Mouse (Mus musculus) embryonic facial prominence, embryonic 11.5 days (tissue): ENCODE data around the gene Nfasc. TPM values are rescaled to one million over a fixed set of nuclear protein-coding genes. Genes with fewer than 3 reads are reported as not detected.

Experiments
- ATAC-seq: fragments of 200-750 bp; cut with Nextera tagmentation; replicated peaks from 2 replicates; pipeline ENCODE4 v1.8.0; 2017; ENCODE audit warnings: low read depth; ENCODE audit not compliant: insufficient number of reproducible peaks, low FRiP score, low TSS enrichment
- DNase-seq: peaks from one replicate; pipeline ENCODE4 v3.0.0-alpha.2; 2015; ENCODE audit warnings: low spot score
- H3K27ac ChIP-seq: fragments of 300-500 bp; sonication (generic); replicated peaks from 2 replicates; pipeline ENCODE4 v1.5.1; 2014; ENCODE audit warnings: mild to moderate bottlenecking, low read depth, low read length, control low read depth
- H3K27me3 ChIP-seq: fragments of 300-500 bp; sonication (generic); 2 replicates; pipeline ENCODE4 v1.6.1; 2014; ENCODE audit warnings: mild to moderate bottlenecking, low read length, moderate library complexity, mixed read lengths; ENCODE audit not compliant: control insufficient read depth, insufficient read depth
- H3K36me3 ChIP-seq: fragments of 300-500 bp; sonication (generic); replicated peaks from 2 replicates; pipeline ENCODE4 v1.6.1; 2014; ENCODE audit warnings: low read depth, mild to moderate bottlenecking, low read length, moderate library complexity, mixed read lengths; ENCODE audit not compliant: control insufficient read depth, insufficient read depth
- H3K4me1 ChIP-seq: fragments of 300-500 bp; sonication (generic); 2 replicates; pipeline ENCODE4 v1.6.1; 2014; ENCODE audit warnings: low read length, mixed read lengths; ENCODE audit not compliant: control insufficient read depth, insufficient read depth
- H3K4me2 ChIP-seq: fragments of 300-500 bp; sonication (generic); 2 replicates; pipeline ENCODE4 v1.6.1; 2014; ENCODE audit warnings: low read depth, mild to moderate bottlenecking, control low read depth, low read length, moderate library complexity
- H3K4me3 ChIP-seq: fragments of 300-500 bp; sonication (generic); 2 replicates; pipeline ENCODE4 v1.5.1; 2014; ENCODE audit warnings: low read depth, low read length, control low read depth
- H3K9ac ChIP-seq: fragments of 300-500 bp; sonication (generic); replicated peaks from 2 replicates; pipeline ENCODE4 v1.6.1; 2014; ENCODE audit warnings: mild to moderate bottlenecking, control low read depth, low read length
- H3K9me3 ChIP-seq: fragments of 300-500 bp; sonication (generic); replicated peaks from 2 replicates; pipeline ENCODE4 v1.6.1; 2016; ENCODE audit warnings: mild to moderate bottlenecking, low read length, inconsistent platforms, mixed read lengths; ENCODE audit not compliant: control insufficient read depth
- WGBS: fragments of 180-500 bp; shearing (Covaris S2); extraction: QIAGEN DNeasy Blood & Tissue Kit; methylation state at CpG from one replicate; pipeline ENCODE4 v1.1.7; 2014; 5-methylcytosine and 5-hydroxymethylcytosine counted together
- polyA plus RNA-seq: library from polyadenylated mRNA; unstranded; fragments of >200 nt; fragmentation: Nextera tagmentation; extraction: Ambion mirVana; gene quantifications from 2 replicates; pipeline ENCODE4 v1.2.1, GENCODE M21; 2014

The Nfasc gene
- polyA plus RNA-seq, 1 experiment from 2014 or later, result 3.6 TPM

DNA sequence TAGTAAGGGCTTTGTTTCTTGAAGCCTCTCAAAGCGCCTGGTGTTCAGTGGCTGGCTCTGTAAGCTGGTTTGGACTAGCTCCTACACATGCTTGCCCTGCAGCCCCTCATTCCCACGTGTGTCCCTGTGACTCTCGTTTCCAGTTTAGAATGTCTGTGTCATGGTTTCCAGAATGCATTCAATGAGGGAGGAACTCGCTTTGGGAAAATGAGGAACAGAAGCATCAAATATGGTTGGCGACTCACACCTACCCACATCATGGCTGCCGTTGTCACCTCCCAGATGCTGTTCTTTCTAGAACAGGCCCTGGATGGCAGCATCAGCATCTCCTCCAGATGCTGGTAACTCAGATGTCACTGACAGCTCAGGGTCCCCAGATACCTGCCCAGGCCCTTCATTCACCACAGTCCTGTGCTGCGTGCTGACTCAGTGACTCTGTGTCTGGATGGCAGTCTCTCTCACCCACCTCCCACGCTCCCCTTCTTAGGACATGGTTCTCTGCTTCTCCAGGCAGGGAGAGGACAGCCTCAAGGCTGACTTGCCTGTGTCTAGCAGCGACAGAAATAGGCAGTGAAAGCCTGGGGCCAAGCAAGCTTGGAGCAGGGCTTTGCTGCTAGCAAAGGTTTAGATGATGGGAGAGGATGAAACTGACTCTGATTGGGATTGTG lies 7.8 kb upstream of the Nfasc start:
- DNase-seq (no peak), ATAC-seq (no peak)
- Histone ChIP-seq H3K4me2 (no peak overlapping the region), H3K27me3 (no peaks in the 10 kb centered on the region), H3K9ac (no peak overlapping the region), H3K9me3 (no peaks in the 10 kb centered on the region), H3K36me3 (no peaks in the 10 kb centered on the region), H3K4me1 (no peaks in the 10 kb centered on the region), H3K27ac (no peak overlapping the region), H3K4me3 (no peak overlapping the region)
- WGBS, result 77% methylated on average over 9 of the region's 9 CpGs

DNA sequence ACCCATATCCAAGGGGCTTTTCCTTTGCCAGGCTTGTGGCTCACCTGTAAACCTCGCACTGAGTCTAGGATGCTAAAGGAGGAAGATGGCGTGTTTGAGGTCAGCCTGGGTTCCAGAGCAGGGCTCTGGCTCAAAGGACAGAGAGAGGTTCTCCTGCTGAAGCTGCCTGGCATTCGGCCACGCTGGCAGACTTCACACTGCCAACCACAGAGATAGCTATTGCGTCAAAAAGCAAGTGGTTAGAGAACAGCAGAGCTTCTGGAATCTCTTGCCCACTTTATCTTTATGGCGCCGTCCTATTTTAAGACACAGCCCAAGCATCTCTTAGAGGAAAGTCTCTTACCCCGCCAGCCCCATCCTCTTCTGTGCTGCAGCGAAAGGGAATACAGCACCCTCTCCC lies 4.7 kb upstream of the Nfasc start:
- Histone ChIP-seq H3K4me3 (no peak overlapping the region), H3K9ac (no peak overlapping the region), H3K36me3 (no peaks in the 10 kb centered on the region), H3K4me1 (no peaks in the 10 kb centered on the region), H3K9me3 (no peaks in the 10 kb centered on the region), H3K27me3 (peaks cover 3% of the 10 kb centered on the region; the same call in 1 of the 2 replicates), H3K27ac (no peak overlapping the region), H3K4me2 (no peak overlapping the region)
- DNase-seq (no peak), ATAC-seq (no peak)
- 88% methylated on average over 9 of the region's 9 CpGs for WGBS

DNA sequence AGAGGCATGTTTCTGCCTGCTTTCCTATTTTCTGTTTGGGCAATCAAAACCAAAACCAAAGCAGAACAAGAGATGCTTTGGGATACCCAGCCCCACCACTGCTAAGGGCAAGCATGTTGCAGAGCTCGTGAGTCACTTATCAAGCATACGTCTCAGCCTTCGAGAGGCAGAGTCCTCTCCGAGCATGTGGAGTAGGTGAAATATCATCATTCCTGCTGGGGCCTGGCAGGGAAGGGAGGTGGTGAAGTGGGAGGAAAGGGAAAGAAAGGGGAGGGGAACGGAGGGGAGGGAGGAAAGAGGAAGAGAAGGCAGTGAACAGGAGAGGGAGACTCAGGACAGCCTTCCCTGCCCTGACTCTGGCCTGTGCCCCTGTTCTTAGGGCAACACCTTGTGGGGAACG lies 4.0 kb upstream of the Nfasc start:
- no peak overlapping the region for H3K4me2 ChIP-seq
- H3K9me3 ChIP-seq, result no peaks in the 10 kb centered on the region
- H3K36me3 ChIP-seq, result no peaks in the 10 kb centered on the region
- no peak for DNase-seq
- ATAC-seq, result no peak
- no peak overlapping the region for H3K9ac ChIP-seq
- no peak overlapping the region for H3K27ac ChIP-seq
- no peak overlapping the region for H3K4me3 ChIP-seq
- H3K4me1 ChIP-seq, result no peaks in the 10 kb centered on the region
- WGBS, result 77% methylated on average over 6 of the region's 6 CpGs
- H3K27me3 ChIP-seq, result peaks cover 6% of the 10 kb centered on the region

DNA sequence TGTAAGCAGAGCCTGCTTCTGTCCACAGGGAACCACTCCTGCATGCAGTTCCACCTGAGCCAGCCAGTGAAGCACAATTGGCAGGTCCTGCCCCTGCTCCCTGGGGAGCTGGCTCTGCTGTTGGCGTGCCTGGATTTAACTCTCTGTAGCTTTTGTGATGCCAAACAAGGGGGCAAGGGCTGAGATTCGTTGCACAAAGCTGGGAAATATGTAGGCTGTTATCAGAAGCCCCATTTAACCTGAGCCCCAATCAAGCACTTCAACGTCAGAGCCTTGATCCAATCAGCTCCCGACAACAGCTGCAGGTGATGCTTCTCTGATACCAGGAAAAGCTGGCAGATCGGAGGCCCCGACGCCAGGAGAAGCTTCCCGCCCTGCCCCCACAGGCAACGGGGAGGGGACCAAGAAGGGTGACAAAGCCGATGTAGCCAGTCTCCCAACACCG lies 2.5 kb downstream of the Nfasc start:
- WGBS, result 3% methylated on average over 10 of the region's 11 CpGs
- no peaks in the 10 kb centered on the region for H3K36me3 ChIP-seq
- no peak overlapping the region for H3K4me3 ChIP-seq
- H3K9ac ChIP-seq, result no peak overlapping the region
- H3K4me1 ChIP-seq, result no peaks in the 10 kb centered on the region
- peak; percentile 16 for DNase-seq
- ATAC-seq, result no peak
- no peaks in the 10 kb centered on the region for H3K9me3 ChIP-seq
- H3K4me2 ChIP-seq, result peak overlapping the region; percentile 23
- peaks cover 16% of the 10 kb centered on the region for H3K27me3 ChIP-seq
- no peak overlapping the region for H3K27ac ChIP-seq

DNA sequence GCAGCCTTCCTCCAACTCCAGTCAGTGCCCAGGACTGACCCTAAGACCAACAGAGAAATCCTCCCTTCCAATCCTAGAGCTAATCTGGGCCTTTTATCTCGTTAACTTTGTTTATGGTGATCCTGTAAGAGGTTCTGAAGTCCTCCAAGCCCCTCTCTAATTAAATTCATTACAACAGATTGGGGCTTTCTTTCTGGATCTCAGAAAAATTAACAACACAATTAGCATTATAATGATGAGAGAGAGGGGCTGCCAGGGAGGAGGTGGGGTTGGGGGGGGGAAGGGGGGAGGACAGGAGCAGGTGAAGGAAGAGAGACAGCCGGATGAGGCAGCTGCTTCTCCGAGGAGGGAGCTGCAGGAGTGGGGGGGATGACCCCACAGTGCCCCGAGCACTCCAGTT lies 5.4 kb downstream of the Nfasc start:
- no peak for ATAC-seq
- Histone ChIP-seq H3K4me2 (no peak overlapping the region), H3K36me3 (no peaks in the 10 kb centered on the region), H3K9me3 (no peaks in the 10 kb centered on the region), H3K27me3 (peaks cover 13% of the 10 kb centered on the region), H3K4me1 (no peaks in the 10 kb centered on the region), H3K4me3 (no peak overlapping the region), H3K27ac (no peak overlapping the region), H3K9ac (no peak overlapping the region)
- no peak for DNase-seq
- WGBS, result 17% methylated on average over 4 of the region's 4 CpGs

DNA sequence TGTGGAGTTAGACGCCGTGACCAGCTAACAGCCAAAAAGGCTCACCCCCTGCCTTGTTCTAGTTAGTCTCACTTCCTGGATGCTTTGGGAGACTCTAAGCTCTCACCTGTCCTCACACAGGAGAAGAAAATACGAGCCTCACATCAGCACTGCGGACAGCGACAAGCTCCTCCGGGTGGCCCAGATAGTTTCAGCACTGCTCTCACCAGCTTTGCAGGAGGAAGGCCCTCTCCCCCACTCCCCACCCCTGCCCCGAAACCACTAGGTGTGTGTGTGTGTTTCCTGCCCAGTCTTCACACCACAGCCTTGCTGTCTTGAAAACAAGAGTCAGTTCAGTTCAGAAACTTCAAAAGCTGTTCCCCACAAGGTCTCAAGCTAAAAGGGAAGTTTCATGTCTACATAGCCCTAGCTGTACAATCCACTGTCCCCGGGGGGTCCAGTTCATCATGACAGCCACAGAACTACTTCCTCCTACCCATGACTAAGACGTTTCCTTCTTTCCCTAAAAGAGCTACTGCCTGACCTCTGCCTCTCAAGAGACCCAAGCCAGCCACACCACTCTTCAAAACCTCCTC lies 7.6 kb downstream of the Nfasc start:
- ATAC-seq (no peak), DNase-seq (peak; percentile 78)
- Histone ChIP-seq H3K9ac (no peak overlapping the region), H3K4me2 (no peak overlapping the region), H3K36me3 (no peaks in the 10 kb centered on the region), H3K27me3 (no peaks in the 10 kb centered on the region), H3K9me3 (no peaks in the 10 kb centered on the region), H3K4me3 (no peak overlapping the region), H3K4me1 (no peaks in the 10 kb centered on the region), H3K27ac (no peak overlapping the region)
- 34% methylated on average over 9 of the region's 9 CpGs for WGBS

DNA sequence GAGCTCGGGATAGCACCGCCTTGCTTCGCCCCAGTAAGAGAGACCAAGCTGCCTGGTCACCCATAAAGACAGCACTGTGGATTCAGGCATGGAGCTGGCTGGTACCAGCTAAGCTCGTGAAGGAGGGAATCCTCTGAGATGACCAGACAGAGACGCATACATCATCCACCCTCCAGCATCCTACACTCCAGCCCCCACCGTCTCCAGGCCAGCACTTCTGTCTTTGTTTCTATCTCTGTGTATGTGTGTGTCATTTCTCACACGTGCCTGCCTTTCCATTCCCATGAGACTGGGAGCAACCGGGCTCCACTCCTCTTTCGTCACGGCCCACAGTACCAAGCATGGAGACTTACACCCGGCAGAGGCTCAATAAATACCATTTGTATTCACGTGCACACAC lies 9.3 kb downstream of the Nfasc start:
- Histone ChIP-seq H3K4me1 (no peaks in the 10 kb centered on the region), H3K4me2 (no peak overlapping the region), H3K27ac (no peak overlapping the region), H3K9ac (no peak overlapping the region), H3K36me3 (no peaks in the 10 kb centered on the region), H3K27me3 (no peaks in the 10 kb centered on the region), H3K9me3 (no peaks in the 10 kb centered on the region), H3K4me3 (no peak overlapping the region)
- no peak for DNase-seq
- WGBS, result 79% methylated on average over 12 of the region's 12 CpGs
- ATAC-seq, result no peak

DNA sequence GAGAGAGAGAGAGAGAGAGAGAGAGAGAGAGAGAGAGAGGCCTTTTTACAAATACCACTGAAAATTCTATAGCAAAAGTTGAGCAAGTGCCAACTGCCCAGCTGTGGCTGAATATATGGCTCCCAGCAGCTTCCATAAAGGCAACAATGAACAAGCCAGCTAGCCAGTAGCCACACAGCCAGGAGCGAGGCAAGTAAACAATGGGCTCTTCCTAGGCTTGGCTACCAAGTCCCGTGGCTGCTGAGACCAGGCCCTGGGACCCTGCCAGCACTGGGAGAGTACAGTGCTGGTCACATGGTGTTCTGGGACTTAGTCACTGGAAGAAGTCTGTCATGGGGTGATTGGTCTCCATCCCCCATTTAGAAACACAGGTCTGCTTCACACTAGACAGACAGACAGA lies 14.0 kb downstream of the Nfasc start:
- no peak for ATAC-seq

More for the DNA sequence above, 14.0 kb downstream of the Nfasc start:
- H3K9me3 ChIP-seq, result no peaks in the 10 kb centered on the region
- H3K36me3 ChIP-seq, result no peaks in the 10 kb centered on the region
- no peak overlapping the region for H3K4me2 ChIP-seq
- 60% methylated on average over 2 of the region's 2 CpGs for WGBS
- H3K4me1 ChIP-seq, result no peaks in the 10 kb centered on the region
- DNase-seq, result no peak
- no peak overlapping the region for H3K27ac ChIP-seq
- H3K27me3 ChIP-seq, result no peaks in the 10 kb centered on the region
- H3K9ac ChIP-seq, result no peak overlapping the region
- H3K4me3 ChIP-seq, result no peak overlapping the region
